Mouse (Mus musculus): ENCODE results near the gene Klrg1. TPM values are rescaled to one million over a fixed set of nuclear protein-coding genes. Genes with fewer than 3 reads are reported as not detected.

Klrg1 gene
- polyA plus RNA-seq, 1 experiment, result not detected

- H3K36me3 ChIP-seq (ENCODE audit: control insufficient read depth, insufficient read depth), result no peaks in the 10 kb centered on the region
- H3K4me3 ChIP-seq, result no peak overlapping the region
- no peak for TF ChIP-seq POLR2A (IDR thresholded peaks at IDR 0.05; ENCODE audit: insufficient read length, low read depth)
- no peak for TF ChIP-seq SRF (IDR thresholded peaks at IDR 0.05; ENCODE audit: control insufficient read depth, insufficient read length, low read depth)
- no peak for TF ChIP-seq CEBPB (IDR thresholded peaks at IDR 0.05; ENCODE audit: insufficient read depth, poor library complexity, severe bottlenecking)
- no peak for TF ChIP-seq MYOG (IDR thresholded peaks at IDR 0.05; ENCODE audit: control insufficient read depth in 1 of 3, insufficient read depth in 1 of 3, insufficient read length in 2 of 3, low read depth in 2 of 3)
- no peak for TF ChIP-seq E2F4 (IDR thresholded peaks at IDR 0.05; ENCODE audit: insufficient read depth)
- TF ChIP-seq MYOD1 (IDR thresholded peaks at IDR 0.05; ENCODE audit: control insufficient read depth in 1 of 3, insufficient read length in 2 of 3, low read depth in 2 of 3), result no peak
- H3ac ChIP-seq (ENCODE audit: control insufficient read depth, insufficient read length), result no peak overlapping the region
- no peak overlapping the region for H3K4me2 ChIP-seq (ENCODE audit: low read depth)
- peaks cover 5% of the 10 kb centered on the region for H3K79me2 ChIP-seq (ENCODE audit: control insufficient read depth, insufficient read depth)
- no peaks in the 10 kb centered on the region for H3K27me3 ChIP-seq (ENCODE audit: control insufficient read depth, insufficient read depth, insufficient read length)
Observed at GRCm38 (mm10) chr6:122304355-122304754, 21.7 kb upstream of the Klrg1 start.

- Histone ChIP-seq H3ac (ENCODE audit: control insufficient read depth, insufficient read length) (no peak overlapping the region), H3K4me3 (no peak overlapping the region), H3K27me3 (ENCODE audit: control insufficient read depth, insufficient read depth, insufficient read length) (no peaks in the 10 kb centered on the region), H3K79me2 (ENCODE audit: control insufficient read depth, insufficient read depth) (no peaks in the 10 kb centered on the region), H3K36me3 (ENCODE audit: control insufficient read depth, insufficient read depth) (no peaks in the 10 kb centered on the region), H3K4me2 (ENCODE audit: low read depth) (no peak overlapping the region)
- no peak for TF ChIP-seq CEBPB (IDR thresholded peaks at IDR 0.05; ENCODE audit: insufficient read depth, poor library complexity, severe bottlenecking)
- TF ChIP-seq MYOG (IDR thresholded peaks at IDR 0.05; ENCODE audit: control insufficient read depth in 1 of 3, insufficient read depth in 1 of 3, insufficient read length in 2 of 3, low read depth in 2 of 3), result no peak
- no peak for TF ChIP-seq TCF3 (IDR thresholded peaks at IDR 0.05; ENCODE audit: insufficient read length, low read depth)
- TF ChIP-seq MAX (IDR thresholded peaks at IDR 0.05; ENCODE audit: low read depth), result no peak
- TF ChIP-seq SRF (IDR thresholded peaks at IDR 0.05; ENCODE audit: control insufficient read depth, insufficient read length, low read depth), result no peak
- no peak for TF ChIP-seq TCF12 (IDR thresholded peaks at IDR 0.05; ENCODE audit: insufficient read depth, poor library complexity, severe bottlenecking)
- no peak for TF ChIP-seq MYOD1 (IDR thresholded peaks at IDR 0.05; ENCODE audit: control insufficient read depth in 1 of 3, insufficient read length in 2 of 3, low read depth in 2 of 3)
- no peak for TF ChIP-seq USF1 (IDR thresholded peaks at IDR 0.05; ENCODE audit: low read depth)
- TF ChIP-seq POLR2AphosphoS2 (IDR thresholded peaks at IDR 0.05; ENCODE audit: insufficient read length, low read depth), result no peak
- TF ChIP-seq REST (IDR thresholded peaks at IDR 0.05; ENCODE audit: insufficient read depth, insufficient read length), result no peak
- no peak for TF ChIP-seq E2F4 (IDR thresholded peaks at IDR 0.05; ENCODE audit: insufficient read depth)
- no peak for TF ChIP-seq POLR2A (IDR thresholded peaks at IDR 0.05; ENCODE audit: insufficient read length, low read depth)
Observed at GRCm38 (mm10) chr6:122303526-122303925, 20.8 kb upstream of the Klrg1 start.

GRCm38 (mm10) chr6:122302661-122303060 is 20.0 kb upstream of the Klrg1 start:
- TF ChIP-seq MYOD1 (IDR thresholded peaks at IDR 0.05; ENCODE audit: control insufficient read depth in 1 of 3, insufficient read length in 2 of 3, low read depth in 2 of 3) (no peak), TCF3 (IDR thresholded peaks at IDR 0.05; ENCODE audit: insufficient read length, low read depth) (no peak), MAX (IDR thresholded peaks at IDR 0.05; ENCODE audit: low read depth) (no peak), SRF (IDR thresholded peaks at IDR 0.05; ENCODE audit: control insufficient read depth, insufficient read length, low read depth) (no peak), TCF12 (IDR thresholded peaks at IDR 0.05; ENCODE audit: insufficient read depth, poor library complexity, severe bottlenecking) (no peak), POLR2AphosphoS2 (IDR thresholded peaks at IDR 0.05; ENCODE audit: insufficient read length, low read depth) (no peak), MYOG (IDR thresholded peaks at IDR 0.05; ENCODE audit: control insufficient read depth in 1 of 3, insufficient read depth in 1 of 3, insufficient read length in 2 of 3, low read depth in 2 of 3) (no peak), POLR2A (IDR thresholded peaks at IDR 0.05; ENCODE audit: insufficient read length, low read depth) (no peak), USF1 (IDR thresholded peaks at IDR 0.05; ENCODE audit: low read depth) (no peak), E2F4 (IDR thresholded peaks at IDR 0.05; ENCODE audit: insufficient read depth) (no peak), CEBPB (IDR thresholded peaks at IDR 0.05; ENCODE audit: insufficient read depth, poor library complexity, severe bottlenecking) (no peak), REST (IDR thresholded peaks at IDR 0.05; ENCODE audit: insufficient read depth, insufficient read length) (no peak)
- no peaks in the 10 kb centered on the region for H3K79me2 ChIP-seq (ENCODE audit: control insufficient read depth, insufficient read depth)
- H3K36me3 ChIP-seq (ENCODE audit: control insufficient read depth, insufficient read depth), result no peaks in the 10 kb centered on the region
- H3K4me3 ChIP-seq, result no peak overlapping the region
- peak overlapping the region; percentile 24 for H3K4me2 ChIP-seq (ENCODE audit: low read depth)
- H3K27me3 ChIP-seq (ENCODE audit: control insufficient read depth, insufficient read depth, insufficient read length), result no peaks in the 10 kb centered on the region
- no peak overlapping the region for H3ac ChIP-seq (ENCODE audit: control insufficient read depth, insufficient read length)

- Histone ChIP-seq H3K4me3 (no peak overlapping the region), H3K4me2 (ENCODE audit: low read depth) (no peak overlapping the region), H3K27me3 (ENCODE audit: control insufficient read depth, insufficient read depth, insufficient read length) (no peaks in the 10 kb centered on the region), H3ac (ENCODE audit: control insufficient read depth, insufficient read length) (no peak overlapping the region), H3K36me3 (ENCODE audit: control insufficient read depth, insufficient read depth) (no peaks in the 10 kb centered on the region), H3K79me2 (ENCODE audit: control insufficient read depth, insufficient read depth) (no peaks in the 10 kb centered on the region)
- TF ChIP-seq MYOG (IDR thresholded peaks at IDR 0.05; ENCODE audit: control insufficient read depth in 1 of 3, insufficient read depth in 1 of 3, insufficient read length in 2 of 3, low read depth in 2 of 3), result no peak
- no peak for TF ChIP-seq TCF3 (IDR thresholded peaks at IDR 0.05; ENCODE audit: insufficient read length, low read depth)
- no peak for TF ChIP-seq SRF (IDR thresholded peaks at IDR 0.05; ENCODE audit: control insufficient read depth, insufficient read length, low read depth)
- no peak for TF ChIP-seq MYOD1 (IDR thresholded peaks at IDR 0.05; ENCODE audit: control insufficient read depth in 1 of 3, insufficient read length in 2 of 3, low read depth in 2 of 3)
- no peak for TF ChIP-seq USF1 (IDR thresholded peaks at IDR 0.05; ENCODE audit: low read depth)
- TF ChIP-seq POLR2A (IDR thresholded peaks at IDR 0.05; ENCODE audit: insufficient read length, low read depth), result no peak
- TF ChIP-seq POLR2AphosphoS2 (IDR thresholded peaks at IDR 0.05; ENCODE audit: insufficient read length, low read depth), result no peak
- no peak for TF ChIP-seq CEBPB (IDR thresholded peaks at IDR 0.05; ENCODE audit: insufficient read depth, poor library complexity, severe bottlenecking)
- no peak for TF ChIP-seq MAX (IDR thresholded peaks at IDR 0.05; ENCODE audit: low read depth)
- no peak for TF ChIP-seq E2F4 (IDR thresholded peaks at IDR 0.05; ENCODE audit: insufficient read depth)
- no peak for TF ChIP-seq REST (IDR thresholded peaks at IDR 0.05; ENCODE audit: insufficient read depth, insufficient read length)
- TF ChIP-seq TCF12 (IDR thresholded peaks at IDR 0.05; ENCODE audit: insufficient read depth, poor library complexity, severe bottlenecking), result no peak
Observed at GRCm38 (mm10) chr6:122302121-122302520, 19.4 kb upstream of the Klrg1 start.
